Mouse (Mus musculus) megakaryocyte, embryonic 14.5 days (primary cell): ENCODE data around the gene 4932438H23Rik.

Experiments
- FLI1 ChIP-seq: IDR thresholded peaks from 2 replicates; pipeline ENCODE4 v1.6.1; 2012; ENCODE audit warnings: low read length, inconsistent platforms, mixed read lengths
- GATA1 ChIP-seq: IDR thresholded peaks from 3 replicates; pipeline ENCODE4 v1.6.1; 2012; ENCODE audit warnings: mixed read lengths, low read length, inconsistent platforms, borderline replicate concordance

DNA sequence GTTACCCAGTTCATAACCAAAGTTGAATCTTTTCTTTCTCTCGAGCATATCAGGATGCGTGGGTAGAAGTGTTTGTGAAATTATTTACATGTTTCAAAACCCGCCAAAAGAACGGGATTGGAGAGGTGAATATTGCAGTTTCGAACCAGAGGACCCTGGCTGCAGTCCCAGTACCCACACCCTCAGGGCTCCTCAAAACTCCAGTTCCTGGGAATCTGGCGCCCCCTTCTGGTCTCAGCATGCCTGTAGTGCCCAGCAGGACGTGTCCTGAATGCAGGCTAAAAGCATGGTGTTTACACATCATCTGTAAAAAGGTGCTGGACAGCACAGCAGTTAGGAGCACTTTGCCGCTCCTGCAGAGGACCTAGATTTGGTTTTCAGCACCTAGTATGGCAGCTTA lies 49.4 kb downstream of the 4932438H23Rik start:
- TF ChIP-seq GATA1: no peak
- TF ChIP-seq FLI1: no peak
